Mouse (Mus musculus): ENCODE measurements around the gene Wnt3a. TPM values are rescaled to one million over a fixed set of nuclear protein-coding genes. Genes with fewer than 3 reads are reported as not detected.

The Wnt3a gene
- polyA plus RNA-seq, 1 experiment from 2014 or later, result not detected

Small RNA genes lying within 50 kb of the gene (microRNA-seq; reads per million reads assigned to microRNA genes)
- not detected for gene Gm24756

Other genes with a start within 250 kb of the Wnt3a start
- 0.33 and 0.51 TPM in 2 replicates for gene Obscn, start 154.3 kb downstream of the Wnt3a start, polyA plus RNA-seq (2014; fragmentation: Nextera tagmentation; extraction: Ambion mirVana)
- gene Iba57, start 127.0 kb downstream of the Wnt3a start, polyA plus RNA-seq (2014; fragmentation: Nextera tagmentation; extraction: Ambion mirVana), result 2.3 and 3.6 TPM in 2 replicates
- 0.11 and 0.28 TPM in 2 replicates for gene Gjc2, start 107.5 kb downstream of the Wnt3a start, polyA plus RNA-seq (2014; fragmentation: Nextera tagmentation; extraction: Ambion mirVana)
- gene Guk1, start 98.5 kb downstream of the Wnt3a start, polyA plus RNA-seq (2014; fragmentation: Nextera tagmentation; extraction: Ambion mirVana), result 132 and 149 TPM in 2 replicates
- 113 and 128 TPM in 2 replicates for gene Mrpl55, start 88.3 kb downstream of the Wnt3a start, polyA plus RNA-seq (2014; fragmentation: Nextera tagmentation; extraction: Ambion mirVana)
- gene 2310033P09Rik, start 82.4 kb downstream of the Wnt3a start, polyA plus RNA-seq (2014; fragmentation: Nextera tagmentation; extraction: Ambion mirVana), result 36.9 and 41.8 TPM in 2 replicates
- 544 and 644 TPM in 2 replicates for gene Arf1, start 62.5 kb downstream of the Wnt3a start, polyA plus RNA-seq (2014; fragmentation: Nextera tagmentation; extraction: Ambion mirVana)
- gene Wnt9a, start 16.2 kb upstream of the Wnt3a start, polyA plus RNA-seq (2014; fragmentation: Nextera tagmentation; extraction: Ambion mirVana), result 0.64 and 0.85 TPM in 2 replicates
- gene Prss38, start 84.9 kb upstream of the Wnt3a start, polyA plus RNA-seq (2014; fragmentation: Nextera tagmentation; extraction: Ambion mirVana), result not detected in 2 replicates
- 10.2 and 15.1 TPM in 2 replicates for gene Jmjd4, start 159.3 kb upstream of the Wnt3a start, polyA plus RNA-seq (2014; fragmentation: Nextera tagmentation; extraction: Ambion mirVana)
- gene Snap47, start 160.4 kb upstream of the Wnt3a start, polyA plus RNA-seq (2014; fragmentation: Nextera tagmentation; extraction: Ambion mirVana), result 98.4 and 108 TPM in 2 replicates
- gene Zfp867, start 181.7 kb upstream of the Wnt3a start, polyA plus RNA-seq (2014; fragmentation: Nextera tagmentation; extraction: Ambion mirVana), result 9.9 and 10.3 TPM in 2 replicates
- 17.9 and 27.4 TPM in 2 replicates for gene Zkscan17, start 236.0 kb upstream of the Wnt3a start, polyA plus RNA-seq (2014; fragmentation: Nextera tagmentation; extraction: Ambion mirVana)